Mouse (Mus musculus): Measurements from ENCODE around the gene Arl11. TPM values are rescaled to one million over a fixed set of nuclear protein-coding genes. Genes with fewer than 3 reads are reported as not detected.

The Arl11 gene
- polyA plus RNA-seq, 1 experiment from 2014 or later = 0.77 TPM

DNA sequence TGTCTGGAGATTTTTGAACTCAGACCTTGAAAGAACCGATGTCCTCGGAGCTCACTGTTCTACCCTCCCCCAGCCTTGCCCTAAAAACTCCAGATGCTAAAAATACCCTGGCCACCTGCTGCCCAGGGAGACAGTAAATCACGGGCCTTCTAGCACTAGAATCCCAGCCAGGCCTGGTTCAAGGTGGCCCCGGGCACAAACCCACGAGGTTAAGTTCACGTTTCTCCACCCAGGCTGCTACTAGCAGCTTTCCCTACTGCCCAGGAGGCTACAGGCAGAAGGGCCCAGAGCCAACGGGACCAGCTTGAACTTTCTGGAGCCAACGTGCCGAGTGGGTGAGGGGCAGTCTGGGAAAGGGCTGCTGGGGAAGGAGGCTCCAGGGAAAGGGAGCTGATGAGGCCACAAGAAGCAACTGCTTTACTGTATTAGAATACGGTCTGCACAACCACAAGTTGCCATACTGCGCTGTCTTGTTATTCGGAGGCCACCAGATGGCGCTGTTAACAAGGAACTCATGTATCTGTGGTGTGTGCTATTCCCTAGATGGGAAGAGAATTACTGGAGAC lies 21.5 kb downstream of the Arl11 start:
- H3K27me3 ChIP-seq (replicated peaks) = no peaks in the 10 kb centered on the region
- no peaks in the 10 kb centered on the region for H3K9me3 ChIP-seq (replicated peaks)
- H3K36me3 ChIP-seq = no peaks in the 10 kb centered on the region
- H3K27ac ChIP-seq (replicated peaks) = peak overlapping the region; percentile 67
- ATAC-seq (ENCODE audit: low FRiP score) = peak; percentile 78
- 8% methylated on average over 13 of the region's 13 CpGs for WGBS
- 0 out of 2 replicates have a peak overlapping the region, but pooled peaks have one; percentile 20 for H3K9ac ChIP-seq (replicated peaks)
- H3K4me3 ChIP-seq (replicated peaks) = no peak overlapping the region
- peak overlapping the region; percentile 44 for H3K4me2 ChIP-seq
- H3K4me1 ChIP-seq = peaks cover 14% of the 10 kb centered on the region

DNA sequence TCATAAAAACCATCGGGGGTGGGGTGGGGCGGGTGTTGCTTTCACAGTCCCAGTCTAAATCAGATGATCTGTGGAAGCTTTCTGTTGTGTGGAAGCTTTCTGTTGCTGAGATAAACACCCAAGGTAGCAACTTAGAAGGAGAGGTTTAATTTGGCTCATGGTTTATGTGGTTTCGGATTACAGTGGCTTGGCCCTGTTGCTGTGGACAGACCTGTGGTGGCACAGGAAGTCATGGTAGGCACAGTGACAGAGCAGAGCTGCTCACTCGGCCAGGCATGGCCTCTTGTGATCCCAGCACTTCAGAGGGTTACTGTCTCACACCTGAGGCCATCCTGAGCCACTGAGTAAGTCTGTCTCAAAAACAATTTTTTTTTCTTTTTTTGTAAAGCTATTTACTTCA lies 29.8 kb downstream of the Arl11 start:
- no peaks in the 10 kb centered on the region for H3K27me3 ChIP-seq (replicated peaks)
- WGBS = 92% methylated on average over 4 of the region's 4 CpGs
- no peak overlapping the region for H3K27ac ChIP-seq (replicated peaks)
- H3K4me3 ChIP-seq (replicated peaks) = no peak overlapping the region
- no peaks in the 10 kb centered on the region for H3K4me1 ChIP-seq
- H3K4me2 ChIP-seq = no peak overlapping the region
- H3K36me3 ChIP-seq = no peaks in the 10 kb centered on the region
- no peak for ATAC-seq (ENCODE audit: low FRiP score)
- no peaks in the 10 kb centered on the region for H3K9me3 ChIP-seq (replicated peaks)
- no peak overlapping the region for H3K9ac ChIP-seq (replicated peaks)

DNA sequence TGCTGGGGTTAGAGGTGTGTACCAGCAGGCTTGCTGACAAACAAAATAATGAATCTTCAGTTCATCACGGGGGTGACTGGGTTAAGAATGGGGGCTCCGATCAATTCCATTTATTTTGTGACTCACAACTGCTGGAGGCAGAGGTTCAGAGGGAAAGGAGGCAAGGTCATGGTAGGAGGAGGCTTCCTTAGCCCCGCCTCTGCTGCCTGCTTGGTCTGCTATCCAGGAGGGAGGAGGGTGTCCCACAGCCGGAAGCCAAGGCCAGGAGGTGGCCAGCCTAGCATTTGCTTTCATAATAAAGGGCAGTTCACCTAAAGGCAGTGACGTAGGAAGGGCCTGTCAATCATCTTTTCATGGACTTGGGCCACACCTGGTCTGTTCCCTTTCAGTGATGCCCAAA lies 35.0 kb downstream of the Arl11 start:
- Histone ChIP-seq H3K9ac (replicated peaks) (no peak overlapping the region), H3K36me3 (no peaks in the 10 kb centered on the region), H3K4me3 (replicated peaks) (no peak overlapping the region), H3K4me2 (no peak overlapping the region), H3K27me3 (replicated peaks) (no peaks in the 10 kb centered on the region), H3K27ac (replicated peaks) (no peak overlapping the region), H3K4me1 (no peaks in the 10 kb centered on the region), H3K9me3 (replicated peaks) (no peaks in the 10 kb centered on the region)
- ATAC-seq (ENCODE audit: low FRiP score) = no peak
- WGBS = 79% methylated on average over 5 of the region's 5 CpGs

DNA sequence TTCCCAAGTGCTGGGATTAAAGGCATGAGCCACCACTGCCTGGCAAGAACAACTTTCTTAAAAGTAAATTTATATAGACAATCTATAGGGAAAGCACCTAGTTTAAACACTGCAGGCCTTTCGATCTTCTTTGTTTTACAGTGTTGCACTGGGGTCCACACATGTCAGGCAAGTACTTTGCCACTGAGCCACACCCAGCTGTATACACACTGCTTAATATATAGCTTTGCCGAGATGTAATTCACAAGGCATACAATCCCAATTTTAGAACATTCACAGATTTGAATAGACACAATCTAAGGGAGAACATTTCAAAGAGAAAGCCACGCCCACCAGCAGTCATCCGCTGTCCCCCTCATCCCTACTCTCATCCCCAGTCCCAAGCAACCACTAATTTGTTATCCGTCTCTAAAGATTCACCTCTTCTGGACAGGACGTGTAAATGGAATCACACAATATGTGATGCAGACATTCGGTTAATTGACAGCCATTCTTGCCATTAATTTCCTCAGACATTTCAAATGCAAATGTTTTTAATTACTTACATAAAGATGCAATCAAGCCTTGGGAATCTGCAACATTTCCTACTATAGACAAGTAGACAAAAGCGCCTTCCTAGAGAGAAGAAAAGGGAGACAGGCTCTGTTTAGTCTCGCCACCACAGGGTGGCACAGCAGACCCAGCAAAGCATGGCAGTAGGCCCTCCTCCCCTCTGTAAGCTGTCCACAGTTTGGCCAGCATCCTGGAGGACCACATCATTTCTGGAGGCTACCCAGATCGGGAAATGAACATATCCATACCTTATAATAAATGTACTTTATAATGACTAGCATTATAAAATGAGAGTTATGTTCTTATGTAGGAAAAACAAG lies 37.5 kb downstream of the Arl11 start:
- H3K4me2 ChIP-seq = no peak overlapping the region
- no peak overlapping the region for H3K9ac ChIP-seq (replicated peaks)
- no peaks in the 10 kb centered on the region for H3K9me3 ChIP-seq (replicated peaks)
- no peaks in the 10 kb centered on the region for H3K36me3 ChIP-seq
- H3K27ac ChIP-seq (replicated peaks) = no peak overlapping the region
- H3K4me1 ChIP-seq = no peaks in the 10 kb centered on the region
- H3K4me3 ChIP-seq (replicated peaks) = no peak overlapping the region
- H3K27me3 ChIP-seq (replicated peaks) = no peaks in the 10 kb centered on the region
- peak; percentile 81 for ATAC-seq (ENCODE audit: low FRiP score)
- 44% methylated on average over 10 of the region's 10 CpGs for WGBS

DNA sequence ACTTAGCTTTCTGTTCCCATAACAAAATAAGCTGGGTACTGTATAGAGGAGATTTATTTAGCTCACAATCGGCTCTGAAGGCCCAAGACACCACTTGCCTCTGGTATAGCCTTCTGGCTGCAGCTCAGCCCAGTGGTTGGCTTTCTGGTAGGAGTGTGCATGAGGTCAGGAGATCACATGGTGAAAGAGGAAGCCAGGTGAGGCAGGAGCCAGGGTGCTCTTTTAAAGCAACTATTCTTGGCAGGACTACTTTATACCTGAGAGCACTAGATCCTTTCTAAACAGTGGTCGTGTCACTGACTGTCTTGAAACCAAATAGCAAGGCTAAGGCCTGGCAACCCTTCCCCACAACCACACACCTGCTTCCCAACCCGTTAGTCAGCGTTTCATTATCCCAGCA lies 40.3 kb downstream of the Arl11 start:
- H3K27ac ChIP-seq (replicated peaks) = no peak overlapping the region
- H3K9me3 ChIP-seq (replicated peaks) = no peaks in the 10 kb centered on the region
- H3K36me3 ChIP-seq = no peaks in the 10 kb centered on the region
- H3K27me3 ChIP-seq (replicated peaks) = no peaks in the 10 kb centered on the region
- no peak overlapping the region for H3K4me2 ChIP-seq
- no peaks in the 10 kb centered on the region for H3K4me1 ChIP-seq
- no peak for ATAC-seq (ENCODE audit: low FRiP score)
- WGBS = 90% methylated on average over 4 of the region's 4 CpGs
- H3K4me3 ChIP-seq (replicated peaks) = no peak overlapping the region
- no peak overlapping the region for H3K9ac ChIP-seq (replicated peaks)

DNA sequence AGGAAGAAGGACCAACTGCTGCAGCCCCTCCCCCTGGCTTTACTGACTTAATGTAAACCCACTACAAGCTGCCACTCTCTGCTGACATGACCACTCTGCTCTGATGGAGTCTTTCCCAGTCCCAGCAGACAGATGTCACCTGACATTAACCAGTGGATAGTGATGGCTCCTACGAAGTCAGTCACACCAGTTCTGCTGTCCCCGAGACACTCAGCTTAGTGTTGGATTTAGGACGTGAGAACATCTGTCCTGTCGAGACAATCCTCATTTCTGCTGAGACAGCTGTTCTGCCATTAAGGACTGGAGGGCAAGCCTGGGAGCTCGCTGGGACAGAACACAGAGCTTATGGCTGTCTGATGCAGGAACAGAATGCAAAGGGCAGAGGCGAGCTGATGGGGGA lies 41.3 kb downstream of the Arl11 start:
- H3K27me3 ChIP-seq (replicated peaks) = no peaks in the 10 kb centered on the region
- no peaks in the 10 kb centered on the region for H3K36me3 ChIP-seq
- no peak overlapping the region for H3K9ac ChIP-seq (replicated peaks)
- H3K4me2 ChIP-seq = no peak overlapping the region
- H3K4me3 ChIP-seq (replicated peaks) = no peak overlapping the region
- no peak for ATAC-seq (ENCODE audit: low FRiP score)
- H3K27ac ChIP-seq (replicated peaks) = no peak overlapping the region
- 75% methylated on average over 6 of the region's 6 CpGs for WGBS
- no peaks in the 10 kb centered on the region for H3K4me1 ChIP-seq
- H3K9me3 ChIP-seq (replicated peaks) = no peaks in the 10 kb centered on the region

DNA sequence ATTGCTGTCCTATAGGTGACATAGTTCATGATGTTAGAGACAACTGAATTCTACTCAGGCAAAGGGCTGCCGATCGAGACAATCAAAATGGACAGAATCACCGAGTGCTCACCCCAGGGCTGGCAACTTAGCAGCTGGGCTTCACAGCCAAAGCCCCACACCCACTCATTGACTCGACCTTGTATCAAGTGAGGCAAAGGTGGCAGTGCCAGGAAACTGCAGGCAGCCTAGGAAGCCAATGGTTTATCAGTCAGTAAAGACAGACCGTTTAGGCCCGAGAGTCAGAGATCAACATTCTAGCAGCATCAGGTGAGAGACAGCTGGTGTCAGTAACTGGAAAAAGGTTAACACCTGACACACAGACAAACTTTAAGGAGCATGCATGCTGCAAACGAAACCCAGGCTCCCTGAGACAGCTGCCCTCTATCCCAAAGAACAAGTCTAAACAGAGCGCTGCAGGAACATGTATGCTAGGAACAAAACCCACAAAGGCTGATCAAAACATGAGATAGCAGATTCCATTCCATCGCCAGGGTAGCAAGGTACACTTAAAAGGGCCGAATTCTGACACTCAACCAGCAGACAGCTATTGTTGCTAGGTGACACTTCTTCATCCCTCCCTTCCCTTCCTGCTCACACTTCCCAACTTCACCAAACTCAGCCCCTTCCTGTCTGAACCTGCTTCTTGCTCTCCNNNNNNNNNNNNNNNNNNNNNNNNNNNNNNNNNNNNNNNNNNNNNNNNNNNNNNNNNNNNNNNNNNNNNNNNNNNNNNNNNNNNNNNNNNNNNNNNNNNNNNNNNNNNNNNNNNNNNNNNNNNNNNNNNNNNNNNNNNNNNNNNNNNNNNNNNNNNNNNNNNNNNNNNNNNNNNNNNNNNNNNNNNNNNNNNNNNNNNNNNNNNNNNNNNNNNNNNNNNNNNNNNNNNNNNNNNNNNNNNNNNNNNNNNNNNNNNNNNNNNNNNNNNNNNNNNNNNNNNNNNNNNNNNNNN lies 45.0 kb downstream of the Arl11 start:
- no peak overlapping the region for H3K4me2 ChIP-seq

DNA sequence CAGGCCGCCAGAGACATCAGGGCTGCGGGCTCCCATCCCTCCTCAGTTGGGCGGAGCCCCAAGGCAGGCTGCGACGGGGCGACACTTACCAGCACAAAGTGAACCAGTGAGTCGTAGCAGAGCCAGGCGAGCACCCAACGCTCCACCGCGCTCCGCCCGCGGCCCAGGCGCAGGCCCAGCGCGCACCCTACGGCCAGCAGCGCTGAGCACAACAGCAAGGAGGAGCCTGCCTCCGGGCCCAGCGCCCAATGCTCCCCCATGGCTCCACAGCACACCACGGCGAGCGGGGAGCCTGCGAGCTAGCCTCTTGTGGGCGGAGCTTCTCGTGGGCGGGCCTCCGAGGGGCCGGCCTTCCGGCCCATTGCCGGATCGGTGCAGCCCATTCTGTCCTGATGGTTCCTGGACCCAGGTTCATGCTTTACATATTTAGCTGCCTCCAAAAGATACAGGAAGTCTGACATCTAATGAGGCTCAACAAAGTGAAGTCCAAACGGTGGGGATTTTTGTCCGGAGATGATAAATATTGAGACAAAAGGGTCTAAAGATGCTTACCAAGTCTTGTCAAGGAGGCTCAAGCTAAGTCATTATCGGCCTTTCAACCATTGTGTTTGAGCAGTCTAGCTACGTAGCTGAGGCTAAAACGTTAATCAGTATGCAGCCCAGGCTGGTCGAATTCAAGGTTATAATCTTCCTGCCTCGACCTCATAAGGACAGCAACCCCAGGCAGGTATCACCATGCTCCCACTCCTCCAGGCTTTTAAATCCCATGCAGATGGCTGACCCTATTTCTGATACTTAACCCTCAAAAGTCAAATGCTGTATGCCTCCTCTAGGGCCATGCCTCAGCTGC lies 50.8 kb downstream of the Arl11 start, which contains the start of gene Ebpl:
Gene Ebpl, minus strand, starts transcription at position 309 of the 850 bp plus-strand sequence.
- peak within 1 kb of the TSS; percentile 65 for H3K9ac ChIP-seq (replicated peaks)
- H3K27me3 ChIP-seq (replicated peaks) = no peaks in the 10 kb centered on the region
- H3K27ac ChIP-seq (replicated peaks) = peak within 1 kb of the TSS; percentile 85
- H3K36me3 ChIP-seq = peaks cover 2% of the 10 kb centered on the region; the same call in 1 of the 2 replicates
- peak within 1 kb of the TSS; percentile 69 for H3K4me2 ChIP-seq
- peak; percentile 95 for ATAC-seq (ENCODE audit: low FRiP score)
- no peaks in the 10 kb centered on the region for H3K9me3 ChIP-seq (replicated peaks)
- WGBS = 1% methylated on average over 40 of the region's 40 CpGs
- H3K4me3 ChIP-seq (replicated peaks) = peak within 1 kb of the TSS; percentile 76
- peaks cover 10% of the 10 kb centered on the region for H3K4me1 ChIP-seq

More for the DNA sequence above, 45.0 kb downstream of the Arl11 start:
- WGBS = 80% methylated on average over 10 of the region's 10 CpGs
- H3K4me3 ChIP-seq (replicated peaks) = no peak overlapping the region
- H3K36me3 ChIP-seq = no peaks in the 10 kb centered on the region
- no peak overlapping the region for H3K27ac ChIP-seq (replicated peaks)
- no peak overlapping the region for H3K9ac ChIP-seq (replicated peaks)
- no peaks in the 10 kb centered on the region for H3K9me3 ChIP-seq (replicated peaks)
- peaks cover 2% of the 10 kb centered on the region for H3K4me1 ChIP-seq
- no peaks in the 10 kb centered on the region for H3K27me3 ChIP-seq (replicated peaks)
- ATAC-seq (ENCODE audit: low FRiP score) = no peak

DNA sequence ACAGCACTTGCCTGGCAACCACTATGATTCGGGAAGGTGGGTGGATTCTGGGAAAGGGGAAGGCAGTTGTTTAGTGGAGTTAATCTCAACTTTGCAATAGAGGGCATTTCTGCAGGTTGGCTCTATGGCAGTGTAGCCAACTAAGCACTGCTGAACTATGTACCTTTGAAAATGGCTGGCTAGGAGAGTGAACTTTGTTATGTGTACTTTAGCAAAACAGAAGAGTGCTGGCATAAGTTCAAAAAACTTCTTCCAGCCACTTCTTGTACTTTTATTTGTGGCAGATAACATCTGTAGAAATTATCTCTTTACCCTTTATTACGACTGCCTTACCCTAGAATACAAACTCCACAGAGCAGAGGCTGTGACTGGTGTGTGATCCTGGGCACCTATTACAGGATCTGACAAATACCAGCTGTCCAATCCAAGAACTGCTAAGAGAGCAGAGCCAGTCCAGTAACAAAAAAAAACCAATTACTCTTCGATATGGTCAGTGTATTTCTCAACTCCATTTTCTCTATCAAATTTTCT lies 51.5 kb downstream of the Arl11 start:
- Histone ChIP-seq H3K4me1 (peaks cover 10% of the 10 kb centered on the region), H3K9ac (replicated peaks) (0 out of 2 replicates have a peak overlapping the region, but pooled peaks have one; percentile 65), H3K36me3 (peaks cover 3% of the 10 kb centered on the region; the same call in 1 of the 2 replicates), H3K4me3 (replicated peaks) (peak overlapping the region; percentile 76), H3K27ac (replicated peaks) (peak overlapping the region; percentile 85), H3K27me3 (replicated peaks) (no peaks in the 10 kb centered on the region), H3K4me2 (peak overlapping the region; percentile 69), H3K9me3 (replicated peaks) (no peaks in the 10 kb centered on the region)
- no peak for ATAC-seq (ENCODE audit: low FRiP score)
- 65% methylated on average over 3 of the region's 3 CpGs for WGBS
